Mouse (Mus musculus) right cerebral cortex, adult 2 months (tissue): Measurements from ENCODE around the gene Otop1.
A peak's percentile ranks its signal among the peaks of the same experiment; 100 is the strongest.

Source experiments
- DNase-seq, 2 experiments: peaks; one replicate each; pipeline ENCODE4 v3.0.0; 2021 to 2022; ENCODE audit warnings: low spot score in 2 of 2

The Otop1 gene

GRCm38 (mm10) chr5:38301761-38302411 lies 26.1 kb downstream of the Otop1 start:
- no peak for DNase-seq

GRCm38 (mm10) chr5:38302651-38303050 lies 26.9 kb downstream of the Otop1 start:
- DNase-seq: no peak

GRCm38 (mm10) chr5:38305241-38305640 lies 29.5 kb downstream of the Otop1 start:
- DNase-seq: no peak

- peak; percentile 93 to 94 for DNase-seq
Observed at GRCm38 (mm10) chr5:38307255-38308101, 31.7 kb downstream of the Otop1 start.

- peak; percentile 66 to 72 for DNase-seq
Observed at GRCm38 (mm10) chr5:38308873-38309272, 33.1 kb downstream of the Otop1 start.

GRCm38 (mm10) chr5:38309795-38310194 lies 34.0 kb downstream of the Otop1 start:
- DNase-seq: no peak

GRCm38 (mm10) chr5:38318966-38319786 lies 43.4 kb downstream of the Otop1 start, which contains the start of gene Drd5:
TSS of gene Drd5 (plus strand) at chr5:38319367.
- no peak for DNase-seq

GRCm38 (mm10) chr5:38333381-38333780 lies 57.6 kb downstream of the Otop1 start:
- no peak for DNase-seq

GRCm38 (mm10) chr5:38334582-38334981 lies 58.8 kb downstream of the Otop1 start:
- no peak for DNase-seq

- DNase-seq: no peak
Observed at GRCm38 (mm10) chr5:38343101-38343500, 67.3 kb downstream of the Otop1 start.

GRCm38 (mm10) chr5:38346646-38347432 lies 71.1 kb downstream of the Otop1 start:
- DNase-seq: no peak

- DNase-seq: no peak
Observed at GRCm38 (mm10) chr5:38350351-38350929, 74.7 kb downstream of the Otop1 start.
